Mouse (Mus musculus) thymus, postnatal 14 days (tissue): ENCODE measurements around the gene Itsn2.
"Not testable (repeated sequence)": the region's sequence is repeated elsewhere in the genome, so short reads cannot be mapped to it uniquely, and the experiment has no call there.

ENCODE experiments used
- DNase-seq: peaks from one replicate; pipeline ENCODE4 v3.0.0; 2021

Gene Itsn2

DNA sequence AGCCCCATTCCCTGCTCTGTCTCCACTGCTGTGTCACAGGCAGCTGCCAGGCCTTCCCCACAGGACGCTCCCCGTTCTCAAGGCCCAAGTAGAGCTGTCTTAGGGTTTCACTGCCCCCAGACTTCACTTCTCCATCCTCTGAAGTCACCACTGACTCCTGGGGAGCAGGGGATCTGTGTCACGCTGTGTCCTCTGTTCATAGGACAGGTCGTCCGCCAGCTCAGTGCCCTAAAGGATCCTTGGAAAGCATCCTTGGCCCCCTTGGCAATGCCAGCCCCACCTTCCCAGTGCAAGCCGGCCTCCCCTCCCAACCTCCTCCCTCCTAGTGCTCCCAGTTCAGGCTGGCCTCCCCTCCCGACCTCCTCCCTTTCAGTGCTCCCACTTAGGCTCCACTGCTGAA, 117.5 kb downstream of the Itsn2 start:
- DNase-seq, result no peak

DNA sequence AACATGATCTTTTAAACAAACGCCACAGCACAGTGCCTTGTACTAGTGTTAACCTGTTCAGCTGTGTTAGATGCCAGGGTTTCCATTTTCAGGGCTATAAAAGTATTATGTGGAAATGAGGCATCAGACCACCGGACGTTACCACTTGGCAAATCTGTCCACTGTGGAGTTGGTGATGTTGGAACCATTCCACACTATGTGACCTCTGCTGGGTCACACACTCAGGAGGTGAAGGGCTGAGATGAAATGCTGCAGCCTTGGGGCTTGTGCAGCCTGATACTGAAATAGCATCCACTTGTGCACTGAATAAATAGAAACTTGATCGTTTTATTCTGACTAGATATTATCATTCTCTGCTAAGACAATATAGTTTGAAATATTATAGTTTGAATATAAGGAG, 120.9 kb downstream of the Itsn2 start:
- no peak for DNase-seq

DNA sequence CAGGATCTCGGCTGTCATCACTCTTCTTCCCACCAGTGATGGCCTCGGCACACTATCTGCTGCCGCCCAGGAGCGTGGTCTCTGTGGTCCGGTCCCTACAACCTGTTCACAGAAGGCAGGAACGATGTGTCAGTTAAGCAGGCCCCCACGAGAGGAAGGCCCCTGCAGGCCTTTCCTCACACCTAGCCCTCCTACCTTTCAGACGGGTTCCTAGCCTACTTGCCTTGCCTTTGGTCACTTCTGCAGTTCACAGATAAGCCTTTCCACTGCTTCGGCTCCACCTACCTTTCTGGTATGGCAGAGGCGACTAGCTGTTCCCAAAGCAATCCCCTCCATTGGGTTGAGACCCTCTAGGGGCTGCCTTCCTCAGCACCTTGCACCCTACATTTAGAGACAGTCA, 123.2 kb downstream of the Itsn2 start:
- no peak for DNase-seq

DNA sequence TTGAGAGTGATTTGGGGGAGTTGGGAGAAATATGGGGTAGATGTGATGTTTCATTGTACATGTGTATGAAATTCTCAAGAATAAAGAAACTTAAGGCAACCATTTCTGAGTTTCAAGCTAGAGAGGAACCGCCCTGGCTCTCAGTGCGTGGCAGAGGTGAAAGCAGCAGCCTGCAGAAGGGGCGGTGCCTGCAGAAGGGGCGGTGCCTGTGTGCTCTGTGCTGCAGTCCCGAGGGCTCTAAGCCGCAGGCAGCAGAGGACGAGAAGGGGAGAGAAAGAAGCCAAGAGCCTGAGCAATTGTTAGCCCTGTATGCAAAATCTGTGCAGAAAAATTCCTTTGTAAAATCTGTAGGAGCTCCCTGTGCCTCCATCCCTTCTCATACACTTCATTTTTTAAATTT, 125.0 kb downstream of the Itsn2 start:
- peak; percentile 41 for DNase-seq

DNA sequence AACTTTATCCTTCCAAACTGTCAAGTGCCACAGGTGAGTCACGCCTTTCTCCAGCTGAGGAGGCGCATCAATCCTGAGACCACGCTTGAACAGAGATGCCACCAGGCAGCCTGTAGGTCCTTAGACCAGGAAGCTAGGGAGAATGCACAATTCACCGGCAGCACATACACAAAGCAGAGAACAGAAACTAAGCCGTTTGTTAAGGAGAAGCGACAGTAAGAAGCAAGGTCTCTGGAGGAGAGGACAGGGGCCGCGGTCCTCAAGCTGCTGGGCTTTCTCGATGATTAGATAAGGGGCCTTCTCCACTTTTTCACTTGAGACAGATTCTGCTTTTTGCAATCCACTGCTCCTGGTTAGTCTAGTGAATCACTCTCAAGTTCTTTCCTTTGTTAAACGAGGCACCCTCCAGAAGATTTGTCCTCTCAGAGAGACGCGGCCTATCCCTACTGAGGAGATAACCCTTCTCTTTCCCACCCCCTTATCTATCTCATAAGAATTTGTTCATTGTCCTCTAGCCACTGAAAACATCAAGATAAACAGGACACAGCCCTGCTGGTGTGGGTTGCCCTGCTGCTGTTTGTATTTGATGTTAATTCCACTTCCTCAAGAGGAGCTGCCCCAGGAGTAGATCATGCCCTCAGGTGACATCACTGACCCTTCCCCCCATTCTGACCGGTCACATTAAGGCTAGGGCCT, 126.8 kb downstream of the Itsn2 start:
- DNase-seq, result no peak

DNA sequence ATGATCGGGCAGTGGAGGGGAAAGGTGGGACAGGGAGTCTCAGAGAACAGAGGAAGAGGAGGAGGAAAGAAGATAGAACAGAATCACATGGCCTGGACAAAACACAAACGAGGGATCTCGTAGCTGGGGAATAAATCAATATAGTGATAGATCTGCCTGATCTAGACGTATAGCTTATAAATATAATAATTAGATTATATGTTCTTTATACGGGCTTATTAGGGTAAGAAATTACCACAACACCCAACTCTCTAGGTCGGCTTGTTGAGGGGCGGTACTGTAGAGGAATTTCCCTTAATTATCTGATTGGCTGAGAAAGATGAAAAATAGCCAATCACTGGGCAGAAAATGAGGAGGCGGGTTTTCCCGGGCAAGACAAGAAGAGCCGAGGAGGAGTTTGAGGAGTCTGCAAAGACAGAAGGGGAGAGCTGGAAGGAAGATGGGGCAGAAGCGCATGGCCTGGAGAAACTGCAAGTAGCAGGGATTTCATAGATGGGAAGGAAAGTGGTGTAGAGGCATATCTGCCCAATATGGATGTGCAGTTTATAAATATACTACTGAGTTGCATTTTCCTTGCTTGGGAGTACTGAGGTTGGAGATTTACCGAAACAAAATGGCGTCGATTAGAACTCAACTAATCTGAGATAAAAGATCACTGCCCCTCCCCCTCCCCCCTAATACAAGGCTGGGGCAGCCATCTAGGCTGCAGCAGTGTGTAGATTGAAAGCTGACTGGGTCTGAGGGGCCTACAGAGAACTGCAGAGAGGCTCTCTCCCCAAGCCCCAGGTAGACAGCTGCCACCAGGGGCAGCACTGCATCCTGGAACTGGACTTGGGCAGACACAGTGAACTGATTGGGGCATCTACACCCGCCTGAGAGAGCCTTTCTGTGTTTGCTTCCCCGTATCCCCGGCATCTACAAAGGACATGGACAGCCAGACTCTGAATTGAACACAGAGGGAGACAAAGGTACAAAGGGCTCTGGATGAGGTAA, 127.6 kb downstream of the Itsn2 start:
- DNase-seq, result peak; percentile 22

DNA sequence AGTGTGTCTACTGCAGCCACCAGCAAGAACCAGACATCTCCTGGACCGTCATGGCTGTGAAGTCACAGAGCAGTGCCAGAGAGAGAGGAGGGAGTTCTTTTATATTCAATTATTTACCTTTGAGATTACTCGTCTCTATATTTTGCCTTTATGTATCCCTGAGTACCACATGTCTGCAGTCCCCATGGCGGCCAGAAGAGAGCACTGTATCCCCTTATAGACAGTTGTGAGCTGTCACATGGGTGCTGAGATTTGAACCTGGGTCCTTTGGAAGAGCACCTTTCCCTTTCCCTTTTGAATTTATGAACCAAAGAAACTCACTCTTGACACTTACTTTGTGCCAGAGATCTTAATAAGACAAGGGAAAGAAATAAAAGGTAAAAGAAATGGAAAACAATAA, 136.7 kb downstream of the Itsn2 start:
- no peak for DNase-seq

DNA sequence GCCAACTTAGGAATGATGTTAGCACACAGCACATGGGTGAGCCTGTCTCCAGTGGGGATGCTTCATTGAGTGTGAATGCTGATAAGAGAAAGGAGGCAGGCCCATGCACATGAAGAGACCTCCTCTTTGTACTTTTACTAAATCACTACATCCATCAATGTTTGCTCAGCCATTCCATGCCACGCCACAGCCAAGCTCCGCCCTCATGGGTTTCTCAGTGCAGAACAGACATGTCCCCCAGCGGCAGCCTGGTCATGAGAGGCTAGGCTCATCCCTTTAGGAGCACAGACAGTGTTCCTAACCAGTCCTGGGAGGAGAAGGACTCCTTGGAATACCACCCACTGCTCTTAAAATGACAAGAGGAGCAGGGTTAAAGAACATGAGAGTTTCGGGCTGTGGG, 139.2 kb downstream of the Itsn2 start:
- DNase-seq, result no peak

DNA sequence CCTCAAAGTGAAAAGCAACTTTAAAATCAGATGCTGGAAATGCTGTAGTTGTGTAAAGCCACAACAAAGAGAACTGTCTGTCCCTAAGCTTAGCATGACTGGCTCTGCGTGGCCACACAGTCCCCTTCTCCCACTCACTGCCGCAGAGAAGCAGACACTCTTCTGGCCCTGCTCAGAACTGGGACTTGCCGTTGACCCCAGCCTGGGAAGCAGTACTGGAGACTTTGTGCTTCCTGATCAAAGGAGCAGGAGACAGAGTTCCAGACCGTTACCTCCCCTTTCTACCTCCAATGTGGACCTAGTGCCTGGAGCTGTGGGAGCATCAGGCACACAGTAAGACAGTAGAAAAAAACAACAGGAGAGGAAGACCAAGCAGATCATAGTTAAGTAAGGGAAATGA, 139.9 kb downstream of the Itsn2 start:
- DNase-seq, result no peak

DNA sequence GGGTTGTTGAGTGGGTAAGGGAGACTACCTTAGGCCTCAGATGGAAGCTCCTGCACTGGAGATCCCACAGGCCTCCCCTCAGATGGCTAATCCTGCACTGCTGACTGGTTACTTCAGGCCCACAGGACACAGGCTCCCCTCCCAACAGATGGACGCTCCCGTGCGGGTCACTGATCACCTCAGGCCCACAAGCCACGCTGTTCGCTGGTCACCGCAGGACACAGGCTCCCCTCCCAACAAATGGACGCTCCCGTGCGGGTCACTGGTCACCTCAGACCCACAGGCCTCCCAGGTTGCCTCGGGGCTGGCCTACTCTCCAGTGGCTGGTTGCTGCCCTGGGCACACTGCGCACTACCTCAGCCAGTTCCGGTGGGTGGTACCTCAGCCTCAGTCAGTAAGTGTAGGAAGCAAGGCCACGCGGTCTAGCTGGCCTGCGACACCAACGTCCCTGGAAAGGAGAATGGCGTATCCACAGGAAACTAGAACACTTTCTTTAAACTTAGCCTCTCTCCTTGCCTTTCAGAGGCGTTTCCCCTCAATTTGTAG, 145.7 kb downstream of the Itsn2 start, which contains the start of gene Fam228a:
Fam228a (minus strand) TSS at position 400 of the 546 bp plus-strand sequence.
- DNase-seq, result no peak

DNA sequence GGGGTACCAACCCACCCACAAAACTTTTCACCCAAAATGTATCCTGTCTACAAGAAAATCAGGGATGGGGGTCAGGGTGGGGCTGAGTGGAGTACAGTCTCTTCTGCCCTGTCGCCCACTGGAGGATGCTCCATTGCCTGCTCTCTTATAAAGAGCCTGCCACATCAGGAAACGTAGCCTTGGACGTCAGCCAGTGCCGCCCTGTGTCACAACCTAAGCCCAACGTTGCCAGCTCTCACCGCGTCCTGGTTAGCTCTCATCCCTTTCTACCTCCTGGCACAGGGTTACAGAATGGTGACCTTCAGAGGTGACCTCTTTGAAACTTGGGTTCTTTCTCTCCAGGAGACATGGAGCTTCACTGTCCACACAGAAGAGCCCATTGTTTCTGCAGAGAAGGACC, 148.4 kb downstream of the Itsn2 start:
- no peak for DNase-seq

DNA sequence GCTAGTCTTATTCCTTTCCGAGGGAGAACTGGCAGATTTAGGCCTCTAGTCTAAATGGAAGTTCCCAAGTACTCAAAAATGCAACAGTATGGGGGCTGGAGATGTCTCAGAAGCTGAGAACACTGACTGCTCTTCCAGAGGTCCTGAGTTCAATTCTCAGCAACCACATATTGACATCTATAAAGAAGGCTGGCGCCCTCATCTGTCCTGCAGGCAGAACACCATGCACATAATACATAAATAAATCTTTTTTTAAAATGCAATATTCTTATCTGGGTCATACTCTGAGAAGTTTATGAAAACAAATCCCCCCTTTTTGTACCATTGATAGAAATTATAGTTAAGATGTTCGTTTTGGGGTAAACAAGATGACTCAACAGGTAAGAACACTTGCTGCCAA, 149.7 kb downstream of the Itsn2 start:
- no peak for DNase-seq

DNA sequence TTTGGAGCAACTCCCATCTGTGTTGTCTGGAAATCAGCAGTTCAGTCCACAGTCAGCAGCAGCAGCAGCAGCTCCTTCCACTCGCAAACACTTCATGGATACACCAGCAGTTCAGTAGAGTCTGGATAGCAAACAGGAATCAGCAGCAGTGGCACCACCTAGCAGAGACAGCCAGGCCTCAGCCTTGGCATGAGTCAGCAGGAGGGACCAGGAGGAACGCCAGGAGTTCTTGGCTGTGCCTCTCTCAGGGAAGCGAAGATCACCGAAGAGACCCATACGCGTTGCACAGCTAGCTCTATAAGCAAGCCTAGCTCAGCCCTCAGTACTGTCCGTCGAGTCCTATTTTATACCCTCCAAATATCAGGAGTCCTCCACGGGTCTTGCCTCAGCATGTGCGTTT, 152.0 kb downstream of the Itsn2 start:
- DNase-seq, result no peak

DNA sequence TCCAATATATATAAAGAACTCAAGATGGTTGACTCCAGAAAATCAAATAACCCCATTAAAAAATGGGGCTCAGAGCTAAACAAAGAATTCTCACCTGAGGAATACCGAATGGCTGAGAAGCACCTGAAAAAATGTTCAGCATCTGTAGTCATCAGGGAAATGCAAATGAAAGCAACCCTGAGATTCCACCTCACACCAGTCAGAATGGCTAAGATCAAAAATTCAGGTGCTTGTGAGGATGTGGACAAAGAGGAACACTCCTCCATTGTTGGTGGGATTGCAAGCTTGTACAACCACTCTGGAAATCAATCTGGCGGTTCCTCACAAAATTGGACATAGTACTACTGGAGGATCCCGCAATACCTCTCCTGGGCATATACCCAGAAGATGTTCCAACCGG, 162.0 kb downstream of the Itsn2 start:
- DNase-seq, result not testable (repeated sequence)

DNA sequence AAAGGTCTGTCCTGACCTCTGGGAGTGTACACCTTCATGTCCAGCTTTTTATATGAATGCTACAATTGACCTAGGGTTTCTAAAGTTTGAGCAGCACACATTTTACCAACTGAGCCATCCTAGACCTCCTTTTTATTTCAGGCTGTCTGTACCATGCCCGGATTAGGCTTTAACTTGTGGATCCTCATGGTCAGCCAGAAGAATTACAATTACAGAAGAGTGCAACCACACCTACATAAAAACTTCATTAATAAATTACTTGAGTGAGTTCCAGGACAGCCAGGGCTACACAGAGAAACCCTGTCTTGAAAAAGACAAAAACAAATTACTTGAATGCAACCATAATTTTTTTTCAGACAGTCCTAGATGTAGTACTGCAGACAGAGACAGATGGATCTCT, 164.6 kb downstream of the Itsn2 start:
- DNase-seq, result no peak
